Mouse (Mus musculus): ENCODE results near the gene Srprb. TPM values are rescaled to one million over a fixed set of nuclear protein-coding genes. Genes with fewer than 3 reads are reported as not detected.

Srprb gene
- polyA plus RNA-seq, 2 experiments: 17.1 to 18.4 TPM

DNA sequence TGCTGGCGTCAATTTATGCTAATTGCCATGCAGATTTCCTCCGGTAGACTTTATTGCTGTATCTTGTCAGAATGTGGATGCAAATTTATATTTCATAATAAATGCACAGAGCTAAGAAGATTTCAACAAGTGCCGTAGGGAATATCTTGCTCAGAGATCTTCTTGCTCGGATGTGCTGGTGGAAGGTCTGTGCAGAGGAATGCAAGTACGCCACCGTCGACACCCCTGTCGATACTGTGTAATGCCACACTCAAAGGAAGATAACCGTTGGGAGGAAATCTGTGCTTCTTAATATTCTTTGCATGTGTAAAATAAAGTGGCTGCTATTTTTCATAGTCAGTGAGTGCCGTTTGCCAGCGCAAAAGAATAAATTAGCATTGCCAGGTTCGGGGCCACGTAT, 54.8 kb downstream of the Srprb start:
- Histone ChIP-seq H3K4me1 (replicated peaks; ENCODE audit: control insufficient read depth in 2 of 2, insufficient read depth in 2 of 2, low read length in 1 of 2) (no peaks in the 10 kb centered on the region), H3K27me3 (ENCODE audit: control insufficient read depth, insufficient read depth, low read length) (no peaks in the 10 kb centered on the region), H3K9me3 (ENCODE audit: control insufficient read depth, low read length) (no peaks in the 10 kb centered on the region), H3K36me3 (replicated peaks; ENCODE audit: control insufficient read depth, insufficient read depth, low read depth) (no peaks in the 10 kb centered on the region), H3K4me2 (ENCODE audit: low read depth) (no peak overlapping the region), H3K4me3 (ENCODE audit: insufficient read depth in 1 of 2, low read depth in 2 of 2, low read length in 2 of 2) (no peak overlapping the region), H3K27ac (no peak overlapping the region), H3K9ac (replicated peaks) (no peak overlapping the region)
- 68% methylated on average over 13 of the region's 13 CpGs for WGBS (ENCODE audit: insufficient replicate concordance)
- no peak for DNase-seq (ENCODE audit: low read depth in 3 of 3, low spot score in 3 of 3)
- no peak for ATAC-seq (ENCODE audit: insufficient read depth)
- TF ChIP-seq CTCF (IDR thresholded peaks at IDR 0.05; ENCODE audit: low read depth) (no peak), EP300 (IDR thresholded peaks at IDR 0.05; ENCODE audit: low read depth) (no peak)

DNA sequence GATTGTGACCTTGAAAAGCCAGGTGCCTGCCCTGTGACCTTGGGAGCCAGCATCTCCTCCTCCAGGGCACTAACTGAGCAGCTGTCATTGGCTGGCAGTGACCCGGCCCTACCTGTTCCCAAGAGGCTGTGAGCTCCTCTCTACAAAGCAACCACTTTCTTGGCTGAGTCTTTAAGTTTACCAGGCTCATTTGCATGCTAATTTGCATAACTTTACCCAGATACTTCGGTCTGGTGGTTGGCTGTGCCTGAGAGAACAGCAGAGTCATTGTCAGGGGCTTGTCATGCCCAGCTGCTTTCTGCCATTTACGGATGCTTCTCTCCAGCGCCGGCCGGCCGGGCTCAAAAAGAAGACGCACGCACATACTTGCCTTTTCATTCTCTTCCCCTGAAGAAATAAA, 55.2 kb downstream of the Srprb start:
- Histone ChIP-seq H3K9ac (replicated peaks) (no peak overlapping the region), H3K27ac (no peak overlapping the region), H3K4me2 (ENCODE audit: low read depth) (no peak overlapping the region), H3K4me3 (ENCODE audit: insufficient read depth in 1 of 2, low read depth in 2 of 2, low read length in 2 of 2) (no peak overlapping the region), H3K36me3 (replicated peaks; ENCODE audit: control insufficient read depth, insufficient read depth, low read depth) (no peaks in the 10 kb centered on the region), H3K9me3 (ENCODE audit: control insufficient read depth, low read length) (no peaks in the 10 kb centered on the region), H3K4me1 (replicated peaks; ENCODE audit: control insufficient read depth in 2 of 2, insufficient read depth in 2 of 2, low read length in 1 of 2) (no peaks in the 10 kb centered on the region), H3K27me3 (ENCODE audit: control insufficient read depth, insufficient read depth, low read length) (no peaks in the 10 kb centered on the region)
- WGBS (ENCODE audit: insufficient replicate concordance): 44% methylated on average over 9 of the region's 9 CpGs
- no peak for TF ChIP-seq CTCF (IDR thresholded peaks at IDR 0.05; ENCODE audit: low read depth)
- TF ChIP-seq EP300 (IDR thresholded peaks at IDR 0.05; ENCODE audit: low read depth): no peak
- DNase-seq (ENCODE audit: low read depth in 3 of 3, low spot score in 3 of 3) (no peak), ATAC-seq (ENCODE audit: insufficient read depth) (no peak)

- Histone ChIP-seq H3K9me3 (ENCODE audit: control insufficient read depth, low read length) (no peaks in the 10 kb centered on the region), H3K27me3 (ENCODE audit: control insufficient read depth, insufficient read depth, low read length) (no peaks in the 10 kb centered on the region), H3K9ac (replicated peaks) (no peak overlapping the region), H3K4me1 (replicated peaks; ENCODE audit: control insufficient read depth in 2 of 2, insufficient read depth in 2 of 2, low read length in 1 of 2) (no peaks in the 10 kb centered on the region), H3K4me3 (ENCODE audit: insufficient read depth in 1 of 2, low read depth in 2 of 2, low read length in 2 of 2) (no peak overlapping the region), H3K36me3 (replicated peaks; ENCODE audit: control insufficient read depth, insufficient read depth, low read depth) (no peaks in the 10 kb centered on the region), H3K27ac (no peak overlapping the region), H3K4me2 (ENCODE audit: low read depth) (no peak overlapping the region)
- WGBS (ENCODE audit: insufficient replicate concordance): 79% methylated on average over 10 of the region's 10 CpGs
- DNase-seq (ENCODE audit: low read depth in 3 of 3, low spot score in 3 of 3): no peak
- TF ChIP-seq EP300 (IDR thresholded peaks at IDR 0.05; ENCODE audit: low read depth) (no peak), CTCF (IDR thresholded peaks at IDR 0.05; ENCODE audit: low read depth) (no peak)
- no peak for ATAC-seq (ENCODE audit: insufficient read depth)
Observed at GRCm38 (mm10) chr9:103146257-103146656, 55.7 kb downstream of the Srprb start.

GRCm38 (mm10) chr9:103145351-103145750, 56.6 kb downstream of the Srprb start:
- WGBS (ENCODE audit: insufficient replicate concordance): 51% methylated on average over 5 of the region's 5 CpGs
- Histone ChIP-seq H3K27me3 (ENCODE audit: control insufficient read depth, insufficient read depth, low read length) (no peaks in the 10 kb centered on the region), H3K9me3 (ENCODE audit: control insufficient read depth, low read length) (no peaks in the 10 kb centered on the region), H3K4me2 (ENCODE audit: low read depth) (no peak overlapping the region), H3K36me3 (replicated peaks; ENCODE audit: control insufficient read depth, insufficient read depth, low read depth) (no peaks in the 10 kb centered on the region), H3K27ac (no peak overlapping the region), H3K9ac (replicated peaks) (no peak overlapping the region), H3K4me3 (ENCODE audit: insufficient read depth in 1 of 2, low read depth in 2 of 2, low read length in 2 of 2) (no peak overlapping the region), H3K4me1 (replicated peaks; ENCODE audit: control insufficient read depth in 2 of 2, insufficient read depth in 2 of 2, low read length in 1 of 2) (no peaks in the 10 kb centered on the region)
- no peak for DNase-seq (ENCODE audit: low read depth in 3 of 3, low spot score in 3 of 3)
- TF ChIP-seq EP300 (IDR thresholded peaks at IDR 0.05; ENCODE audit: low read depth) (no peak), CTCF (IDR thresholded peaks at IDR 0.05; ENCODE audit: low read depth) (no peak)
- ATAC-seq (ENCODE audit: insufficient read depth): no peak

DNA sequence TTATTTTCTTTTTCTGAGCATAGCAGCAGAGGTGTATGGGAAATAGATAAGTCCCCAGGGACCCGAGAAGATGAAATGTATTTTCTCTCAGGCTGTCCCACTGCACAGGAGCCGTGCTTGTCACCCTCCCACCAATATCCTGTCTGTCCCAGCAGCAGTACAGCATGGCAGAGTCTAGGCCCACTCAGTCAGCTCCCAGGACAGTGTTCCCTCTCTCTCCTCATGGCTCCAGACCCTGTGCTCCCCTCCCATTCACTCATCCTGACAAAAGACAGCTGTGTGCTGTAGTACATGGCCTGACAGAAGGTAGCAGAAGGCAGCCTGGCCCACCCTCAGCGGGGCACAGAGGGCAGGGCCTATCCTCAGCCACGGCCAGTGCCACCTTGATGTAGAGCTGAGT, 58.1 kb downstream of the Srprb start:
- Histone ChIP-seq H3K27me3 (ENCODE audit: control insufficient read depth, insufficient read depth, low read length) (no peaks in the 10 kb centered on the region), H3K4me1 (replicated peaks; ENCODE audit: control insufficient read depth in 2 of 2, insufficient read depth in 2 of 2, low read length in 1 of 2) (no peaks in the 10 kb centered on the region), H3K9me3 (ENCODE audit: control insufficient read depth, low read length) (no peaks in the 10 kb centered on the region), H3K36me3 (replicated peaks; ENCODE audit: control insufficient read depth, insufficient read depth, low read depth) (no peaks in the 10 kb centered on the region), H3K9ac (replicated peaks) (no peak overlapping the region), H3K4me3 (ENCODE audit: insufficient read depth in 1 of 2, low read depth in 2 of 2, low read length in 2 of 2) (no peak overlapping the region), H3K27ac (no peak overlapping the region), H3K4me2 (ENCODE audit: low read depth) (no peak overlapping the region)
- ATAC-seq (ENCODE audit: insufficient read depth): no peak
- TF ChIP-seq CTCF (IDR thresholded peaks at IDR 0.05; ENCODE audit: low read depth) (no peak), EP300 (IDR thresholded peaks at IDR 0.05; ENCODE audit: low read depth) (no peak)
- DNase-seq (ENCODE audit: low read depth in 3 of 3, low spot score in 3 of 3): no peak
- WGBS (ENCODE audit: insufficient replicate concordance): 37% methylated on average over 4 of the region's 4 CpGs

Measured in liver, embryonic 14.5 days (tissue).